Mouse (Mus musculus) stomach, embryonic 16.5 days (tissue): ENCODE data around the gene Gm11562. TPM values are rescaled to one million over a fixed set of nuclear protein-coding genes. Genes with fewer than 3 reads are reported as not detected.

Experiments
- ATAC-seq: fragments of 200-750 bp; cut with Nextera tagmentation; 2 replicates; pipeline ENCODE4 v1.8.0; 2017; ENCODE audit warnings: moderate number of reproducible peaks, moderate TSS enrichment; ENCODE audit not compliant: insufficient read depth, low FRiP score
- H3K27ac ChIP-seq: fragments of 300-500 bp; sonication (generic); 2 replicates; pipeline ENCODE4 v1.5.1; 2014; ENCODE audit warnings: low read length
- H3K27me3 ChIP-seq: fragments of 300-500 bp; sonication (generic); 2 replicates; pipeline ENCODE4 v1.6.1; 2014; ENCODE audit warnings: low read length, control low read depth, mixed read lengths; ENCODE audit not compliant: control insufficient read depth, insufficient read depth
- H3K36me3 ChIP-seq: fragments of 300-500 bp; sonication (generic); 2 replicates; pipeline ENCODE4 v1.6.1; 2014; ENCODE audit warnings: low read length; ENCODE audit not compliant: control insufficient read depth, insufficient read depth
- H3K4me1 ChIP-seq: fragments of 300-500 bp; sonication (generic); 2 replicates; pipeline ENCODE4 v1.6.1; 2014; ENCODE audit warnings: low read length, control low read depth, mixed read lengths; ENCODE audit not compliant: control insufficient read depth, insufficient read depth
- H3K4me2 ChIP-seq: fragments of 300-500 bp; sonication (generic); 2 replicates; pipeline ENCODE4 v1.6.1; 2014; ENCODE audit warnings: low read depth, low read length, mixed read lengths
- H3K4me3 ChIP-seq: fragments of 300-500 bp; sonication (generic); replicated peaks from 2 replicates; pipeline ENCODE4 v1.5.1; 2014; ENCODE audit warnings: mild to moderate bottlenecking, low read length
- H3K9ac ChIP-seq: fragments of 300-500 bp; sonication (generic); 2 replicates; pipeline ENCODE4 v1.6.1; 2014; ENCODE audit warnings: low read length
- H3K9me3 ChIP-seq: fragments of 300-500 bp; sonication (generic); replicated peaks from 2 replicates; pipeline ENCODE4 v1.6.1; 2016; ENCODE audit warnings: low read length, control low read depth; ENCODE audit not compliant: control insufficient read depth
- WGBS: fragments of 180-500 bp; shearing (Covaris S2); extraction: QIAGEN DNeasy Blood & Tissue Kit; methylation state at CpG from one replicate; pipeline ENCODE4 v1.1.7; 2014; 5-methylcytosine and 5-hydroxymethylcytosine counted together
- polyA plus RNA-seq: library from polyadenylated mRNA; unstranded; fragments of >200 nt; fragmentation: Nextera tagmentation; extraction: Ambion mirVana; gene quantifications from 2 replicates; pipeline ENCODE4 v1.2.1, GENCODE M21; 2015

The Gm11562 gene
- polyA plus RNA-seq, 1 experiment from 2014 or later = not detected

GRCm38 (mm10) chr11:99574106-99574505 lies 46.1 kb downstream of the Gm11562 start:
- Histone ChIP-seq H3K9me3 (no peaks in the 10 kb centered on the region), H3K4me1 (no peaks in the 10 kb centered on the region), H3K36me3 (no peaks in the 10 kb centered on the region), H3K4me3 (no peak overlapping the region; the same call in 1 of the 2 replicates), H3K27me3 (no peaks in the 10 kb centered on the region), H3K4me2 (peak overlapping the region; percentile 47), H3K27ac (no peak overlapping the region), H3K9ac (peak overlapping the region; percentile 55; the same call in 1 of the 2 replicates)
- ATAC-seq = peak; percentile 82
- WGBS = 4% methylated on average over 7 of the region's 7 CpGs

DNA sequence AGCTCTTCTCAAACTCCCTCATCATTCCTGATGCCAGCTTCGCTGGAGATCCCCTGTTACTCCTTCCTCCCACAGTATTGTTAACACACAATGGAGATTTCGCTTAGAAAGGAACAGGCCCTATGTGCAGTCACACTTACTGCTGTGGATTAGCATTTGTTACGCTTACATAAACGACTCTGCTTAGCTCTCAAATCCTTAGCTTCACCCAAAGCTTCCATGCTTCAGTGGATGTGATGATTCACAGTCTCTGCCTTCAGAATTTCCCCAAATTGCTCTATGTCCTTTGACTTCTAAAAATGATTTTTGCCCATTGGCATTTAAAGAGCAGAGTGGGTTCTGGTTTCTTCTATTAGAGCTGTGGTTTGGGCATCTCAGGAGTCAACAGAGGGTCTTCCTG lies 47.1 kb downstream of the Gm11562 start:
- H3K4me3 ChIP-seq = no peak overlapping the region
- no peaks in the 10 kb centered on the region for H3K36me3 ChIP-seq
- no peaks in the 10 kb centered on the region for H3K27me3 ChIP-seq
- no peaks in the 10 kb centered on the region for H3K4me1 ChIP-seq
- ATAC-seq = no peak
- WGBS = 58% methylated on average over 4 of the region's 4 CpGs
- H3K4me2 ChIP-seq = no peak overlapping the region
- no peaks in the 10 kb centered on the region for H3K9me3 ChIP-seq
- no peak overlapping the region for H3K9ac ChIP-seq
- H3K27ac ChIP-seq = no peak overlapping the region

Other genes with a start within 250 kb of the Gm11562 start
- 0.14 and 0.21 TPM in 2 replicates for gene Krt28, start 245.5 kb downstream of the Gm11562 start, polyA plus RNA-seq
- 22.3 and 24.1 TPM in 2 replicates for gene Krt10, start 231.1 kb downstream of the Gm11562 start, polyA plus RNA-seq
- 0.12 and 0.19 TPM in 2 replicates for gene Krt12, start 198.2 kb downstream of the Gm11562 start, polyA plus RNA-seq
- gene Krt20, start 182.3 kb downstream of the Gm11562 start, polyA plus RNA-seq = 16.6 and 23.3 TPM in 2 replicates
- 92.1 and 140 TPM in 2 replicates for gene Krt23, start 127.3 kb downstream of the Gm11562 start, polyA plus RNA-seq
- 0.14 TPM in 1 of 2 replicates, not detected in the other for gene Krt39, start 99.1 kb downstream of the Gm11562 start, polyA plus RNA-seq
- gene Krt40, start 77.3 kb downstream of the Gm11562 start, polyA plus RNA-seq = not detected in 2 replicates
- not detected in 2 replicates for gene Krtap3-3, start 69.6 kb downstream of the Gm11562 start, polyA plus RNA-seq
- gene Krtap3-2, start 63.6 kb downstream of the Gm11562 start, polyA plus RNA-seq = not detected in 2 replicates
- not detected in 2 replicates for gene Gm11939, start 61.0 kb downstream of the Gm11562 start, polyA plus RNA-seq
- not detected in 2 replicates for gene Krtap3-1, start 53.8 kb downstream of the Gm11562 start, polyA plus RNA-seq
- gene Krtap1-5, start 39.4 kb downstream of the Gm11562 start, polyA plus RNA-seq = not detected in 2 replicates
- gene Krtap1-4, start 36.8 kb downstream of the Gm11562 start, polyA plus RNA-seq = not detected in 2 replicates
- gene Krtap1-3, start 29.1 kb downstream of the Gm11562 start, polyA plus RNA-seq = not detected in 2 replicates
- gene Krtap9-3, start 22.3 kb downstream of the Gm11562 start, polyA plus RNA-seq = not detected in 2 replicates
- gene Gm11938, start 17.1 kb downstream of the Gm11562 start, polyA plus RNA-seq = not detected in 2 replicates
- gene Gm11937, start 10.2 kb downstream of the Gm11562 start, polyA plus RNA-seq = not detected in 2 replicates
- not detected in 2 replicates for gene Krtap2-4, start 5.6 kb downstream of the Gm11562 start, polyA plus RNA-seq
- gene Krtap4-1, start 7.8 kb upstream of the Gm11562 start, polyA plus RNA-seq = not detected in 2 replicates
- not detected in 2 replicates for gene Krtap4-2, start 14.6 kb upstream of the Gm11562 start, polyA plus RNA-seq
- gene Krtap4-7, start 23.7 kb upstream of the Gm11562 start, polyA plus RNA-seq = not detected in 2 replicates
- not detected in 2 replicates for gene Gm11555, start 29.8 kb upstream of the Gm11562 start, polyA plus RNA-seq
- not detected in 2 replicates for gene Gm11563, start 38.5 kb upstream of the Gm11562 start, polyA plus RNA-seq
- not detected in 2 replicates for gene Krtap4-6, start 45.5 kb upstream of the Gm11562 start, polyA plus RNA-seq
- not detected in 2 replicates for gene Gm14190, start 70.3 kb upstream of the Gm11562 start, polyA plus RNA-seq
- not detected in 2 replicates for gene Gm14180, start 113.9 kb upstream of the Gm11562 start, polyA plus RNA-seq
- gene Gm11595, start 152.5 kb upstream of the Gm11562 start, polyA plus RNA-seq = not detected in 2 replicates
- gene Krtap4-8, start 160.3 kb upstream of the Gm11562 start, polyA plus RNA-seq = not detected in 2 replicates
- gene Krtap4-9, start 164.8 kb upstream of the Gm11562 start, polyA plus RNA-seq = not detected in 2 replicates
- gene Gm11596, start 173.0 kb upstream of the Gm11562 start, polyA plus RNA-seq = not detected in 2 replicates
- gene Gm11569, start 178.5 kb upstream of the Gm11562 start, polyA plus RNA-seq = not detected in 2 replicates
- gene Gm11554, start 184.0 kb upstream of the Gm11562 start, polyA plus RNA-seq = not detected in 2 replicates
- gene Krtap4-13, start 189.5 kb upstream of the Gm11562 start, polyA plus RNA-seq = not detected in 2 replicates
- not detected in 2 replicates for gene Gm11564, start 195.2 kb upstream of the Gm11562 start, polyA plus RNA-seq
- not detected in 2 replicates for gene 2300003K06Rik, start 217.6 kb upstream of the Gm11562 start, polyA plus RNA-seq
- gene Krtap4-16, start 231.2 kb upstream of the Gm11562 start, polyA plus RNA-seq = not detected in 2 replicates
- gene Gm11568, start 237.5 kb upstream of the Gm11562 start, polyA plus RNA-seq = not detected in 2 replicates
- gene Gm11559, start 244.0 kb upstream of the Gm11562 start, polyA plus RNA-seq = not detected in 2 replicates